Mouse (Mus musculus): ENCODE measurements around the gene P2ry12.

DNA sequence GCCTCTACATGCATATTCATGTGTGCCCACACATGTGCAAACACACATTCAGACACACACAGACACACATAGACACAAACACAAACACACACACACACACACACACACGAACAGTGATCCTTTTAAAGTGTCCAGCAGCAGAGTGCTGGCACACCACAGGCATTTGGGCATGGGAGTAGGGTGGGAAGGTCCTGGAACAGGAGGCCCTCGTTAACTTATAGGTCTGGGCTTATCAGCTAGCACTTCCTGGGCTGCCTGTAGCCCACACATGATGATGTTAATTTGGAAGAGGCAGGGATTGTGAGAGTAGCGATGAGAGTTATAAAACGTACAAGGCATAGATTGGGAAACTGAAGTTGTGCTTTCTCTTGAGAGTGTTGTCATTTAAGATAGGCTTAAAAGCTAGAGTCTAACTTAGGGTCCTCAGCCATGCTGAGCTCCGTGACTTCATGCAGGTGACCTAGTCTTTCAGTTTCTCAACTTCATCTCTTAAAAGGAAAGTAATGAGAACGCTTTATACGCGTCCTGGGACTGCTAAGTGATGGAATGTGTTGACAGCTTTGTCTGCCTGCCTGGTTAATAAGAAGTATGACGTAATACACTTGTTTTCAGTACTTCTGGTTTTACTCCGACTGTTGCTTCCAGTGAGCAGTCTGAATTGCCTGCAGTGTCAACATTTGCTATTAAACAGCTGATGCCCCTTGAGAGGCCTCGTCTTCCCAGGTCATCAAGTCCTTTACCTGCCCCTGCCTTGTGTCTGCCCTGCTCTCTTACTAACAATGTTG is 57.8 kb downstream of the P2ry12 start:
- TF ChIP-seq CTCF (IDR thresholded peaks at IDR 0.05; ENCODE audit: borderline replicate concordance, insufficient read depth, low read depth, low read length) (no peak), POLR2A (IDR thresholded peaks at IDR 0.05; ENCODE audit: borderline replicate concordance, insufficient read depth, low read length) (no peak)

Measured in cerebellum, adult 2 months (tissue).